Mouse (Mus musculus) brain, adult 2 months (tissue): ENCODE data around the gene 1700009N14Rik.

Experiments used
- DNase-seq: peaks from one replicate; pipeline ENCODE4 v3.0.0; 2011; ENCODE audit warnings: low read depth, low spot score

1700009N14Rik gene

DNA sequence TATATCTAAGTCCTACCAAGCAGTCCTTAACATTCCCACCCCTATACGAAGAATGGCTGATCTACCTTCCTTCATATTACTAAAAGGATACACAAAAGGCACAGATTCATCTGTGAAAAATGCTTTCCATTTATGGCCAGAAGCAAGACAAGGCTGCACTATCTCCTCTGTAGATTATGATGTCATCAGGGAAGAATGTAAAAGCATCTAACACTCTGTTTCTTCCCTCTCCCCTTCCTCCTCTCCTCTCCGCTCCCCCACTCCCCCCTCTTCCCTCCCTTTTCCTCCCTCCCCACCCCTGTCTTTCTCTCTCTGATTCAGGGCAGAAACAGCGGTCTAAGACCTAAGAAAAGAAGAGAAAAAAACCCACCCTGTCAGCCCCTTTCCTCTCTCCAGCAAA lies at the start of gene 1700009N14Rik:
1700009N14Rik (plus strand) TSS at position 227 of the 400 bp plus-strand sequence.
- no peak for DNase-seq

DNA sequence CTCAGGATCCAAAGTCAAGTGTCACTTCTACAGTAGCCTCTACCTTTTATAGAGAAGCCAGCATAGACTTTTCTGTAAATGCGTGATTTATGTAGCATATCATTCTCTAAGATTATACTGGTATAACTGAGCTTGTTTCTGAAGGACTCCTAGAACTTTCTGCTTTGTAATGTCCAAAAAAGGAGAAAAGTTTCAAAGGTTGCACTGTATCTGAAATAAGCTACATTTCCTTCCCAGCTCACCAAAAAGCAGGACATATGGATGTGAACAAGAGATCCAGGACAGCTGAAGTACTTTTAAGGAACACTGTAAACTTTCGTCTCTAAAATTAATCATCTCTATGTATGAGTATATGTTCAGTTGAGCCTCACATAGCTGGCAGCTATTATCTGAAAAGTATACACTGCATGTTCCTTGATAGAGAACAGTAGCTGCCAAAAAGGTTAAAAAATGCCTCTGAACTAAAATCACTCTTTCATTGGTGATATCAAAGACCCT lies 12.2 kb upstream of the 1700009N14Rik start:
- peak; percentile 28 for DNase-seq

DNA sequence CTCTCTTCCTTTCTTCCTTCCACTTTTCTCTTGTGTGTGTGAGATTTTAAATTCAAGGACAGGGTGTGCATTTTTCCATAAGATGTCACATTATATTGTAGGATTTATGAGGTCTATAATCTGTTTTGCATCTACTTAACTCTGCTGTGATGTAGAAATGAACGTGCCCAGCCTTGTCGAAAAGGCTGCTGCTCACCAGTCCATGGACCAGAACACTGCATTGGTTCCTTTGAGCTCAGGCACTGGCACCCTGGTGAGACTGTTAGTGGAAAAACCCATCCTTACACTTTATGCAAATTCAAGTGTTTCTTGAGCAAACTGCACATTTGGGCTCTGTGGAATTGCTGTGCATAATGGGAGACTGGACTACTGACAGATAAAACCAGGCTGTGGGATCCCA lies 24.2 kb downstream of the 1700009N14Rik start:
- DNase-seq, result no peak

DNA sequence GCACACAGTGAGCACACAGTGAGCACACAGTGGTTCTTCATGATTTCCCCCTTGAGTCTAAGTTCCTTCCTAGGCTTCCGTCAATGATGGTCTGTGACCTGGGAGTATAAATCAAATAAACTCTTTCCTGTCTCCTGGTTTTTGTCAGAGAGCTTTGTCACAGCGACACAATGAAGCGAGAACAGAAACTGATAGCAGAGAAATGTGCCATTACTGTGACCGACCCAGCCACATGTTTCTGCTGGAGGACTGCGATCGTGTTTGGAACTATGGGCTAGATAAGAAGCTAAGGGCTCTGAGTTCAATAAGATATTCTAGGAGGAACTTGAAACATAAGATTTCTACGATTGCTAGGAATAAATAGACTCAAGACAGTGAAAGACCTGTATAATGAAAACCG lies 36.3 kb downstream of the 1700009N14Rik start:
- DNase-seq, result no peak

DNA sequence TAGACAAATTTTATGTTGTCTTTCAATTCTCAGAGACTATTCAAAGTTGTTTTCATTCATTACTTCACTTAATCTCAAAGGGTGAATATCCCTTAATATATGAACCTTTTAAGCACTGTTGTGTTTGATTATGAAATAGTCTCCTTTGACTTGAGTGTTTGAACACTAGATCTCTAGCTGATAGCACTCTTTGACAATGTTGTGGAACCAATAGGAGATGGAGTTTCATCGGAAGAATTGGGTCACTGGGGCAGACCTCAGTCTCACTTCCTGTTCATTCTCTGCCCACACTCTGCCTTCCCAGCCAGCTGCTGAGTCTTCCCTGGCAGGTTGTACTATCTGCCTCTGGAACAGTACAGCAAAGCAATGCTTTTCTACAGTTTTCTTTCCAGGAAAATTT lies 43.5 kb downstream of the 1700009N14Rik start:
- DNase-seq, result no peak

DNA sequence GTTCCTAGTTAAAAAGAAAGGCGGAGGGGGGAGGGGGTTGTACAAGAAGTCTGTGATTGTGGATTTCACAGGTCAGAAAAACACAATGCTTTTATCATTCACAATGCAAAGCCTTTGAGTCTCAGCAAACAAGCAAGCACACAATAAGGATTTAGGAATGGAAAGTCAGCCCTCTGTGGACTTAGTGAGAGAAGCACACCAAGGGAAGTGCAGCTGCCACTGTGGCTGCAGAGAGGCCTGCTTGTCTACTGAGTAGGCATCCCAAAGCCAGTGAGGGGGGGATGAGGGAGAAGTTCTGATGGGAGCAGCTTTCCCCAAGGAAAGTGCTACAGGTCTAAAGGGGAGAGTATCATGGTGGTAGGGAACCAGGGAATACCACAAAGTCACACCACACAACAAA lies 45.8 kb downstream of the 1700009N14Rik start:
- no peak for DNase-seq
